Mouse (Mus musculus) layer of hippocampus, adult 6 months (tissue): ENCODE results near the gene Vmn1r122. TPM values are rescaled to one million over a fixed set of nuclear protein-coding genes. Genes with fewer than 3 reads are reported as not detected.

Source experiments
- long read RNA-seq, 2 experiments: library from polyadenylated mRNA; unstranded; transcript quantifications; one replicate each; pipeline ENCODE4 v2.0.0; 2019 to 2020
- polyA plus RNA-seq: library from polyadenylated mRNA; unstranded; fragments of <200 nt; fragmentation: Nextera tagmentation; gene quantifications from 2 replicates; pipeline ENCODE4 v1.2.3, GENCODE M21; 2021

The Vmn1r122 gene
- polyA plus RNA-seq = not detected in 2 replicates
- long read RNA-seq, experiment 1 = 0 reads
- long read RNA-seq, experiment 2 = 0 reads

DNA sequence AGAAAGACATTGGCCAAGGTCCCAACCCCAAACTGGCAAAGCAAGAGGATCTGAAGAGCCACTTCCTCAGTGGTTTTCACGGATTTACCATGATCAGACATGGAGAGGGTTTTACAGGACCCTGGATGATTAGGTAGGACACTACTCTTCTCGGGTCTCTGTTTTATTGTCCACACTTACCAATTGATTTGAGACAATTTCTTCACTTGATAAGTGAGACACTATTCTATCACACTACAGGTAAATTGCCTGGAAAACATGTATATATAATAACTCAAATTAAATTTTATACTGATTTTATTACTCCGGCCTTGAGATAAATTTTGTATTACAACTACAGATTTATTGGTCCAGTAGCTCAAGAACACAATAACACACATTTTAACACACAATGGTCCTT lies at the start of gene Vmn1r122:
Gene Vmn1r122 (minus strand): TSS at position 101 of the 400 bp plus-strand sequence.

DNA sequence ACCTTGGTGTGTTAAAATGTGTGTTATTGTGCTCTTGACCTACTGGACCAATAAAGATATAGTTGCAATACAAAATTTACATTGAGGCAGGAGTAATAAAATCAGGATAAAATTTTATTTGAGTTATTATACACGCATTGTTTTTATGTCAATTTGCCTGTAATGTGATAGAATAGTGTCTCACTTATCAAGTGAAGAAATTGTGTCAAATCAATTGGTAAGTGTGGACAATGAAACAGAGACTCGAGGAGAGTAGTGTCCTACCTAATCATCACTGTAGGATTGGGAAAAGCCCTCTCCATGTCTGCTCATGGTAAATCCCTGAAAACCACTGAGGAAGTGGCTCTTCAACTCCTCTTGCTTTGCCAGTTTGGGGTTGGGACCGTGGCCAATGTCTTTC lies 28.0 kb upstream of the Vmn1r122 start, which contains the start of gene Vmn1r123:
Gene Vmn1r123 (plus strand): TSS at position 301 of the 400 bp plus-strand sequence.

DNA sequence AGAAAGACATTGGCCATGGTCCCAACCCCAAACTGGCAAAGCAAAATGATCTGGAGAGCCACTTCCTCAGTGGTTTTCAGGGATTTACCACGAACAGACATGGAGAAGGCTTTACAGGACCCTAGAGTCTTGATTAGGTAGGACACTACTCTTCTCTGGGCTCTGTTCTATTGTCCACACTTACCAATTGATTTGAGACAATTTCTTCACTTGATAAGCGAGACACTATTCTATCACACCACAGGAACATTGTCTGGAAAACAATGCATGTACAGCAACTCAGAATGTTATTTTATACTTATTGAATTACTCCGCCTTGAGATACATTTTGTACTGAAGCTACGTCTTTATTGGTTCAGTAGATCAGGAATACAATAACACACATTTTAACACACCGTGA lies 35.5 kb downstream of the Vmn1r122 start, which contains the start of gene Vmn1r121:
Gene Vmn1r121 (minus strand): TSS at position 101 of the 400 bp plus-strand sequence.

Other genes starting within 250 kb of the Vmn1r122 start
- not detected in 2 replicates for gene Vmn1r118, start 221.8 kb downstream of the Vmn1r122 start, polyA plus RNA-seq
- not detected in 2 replicates for gene Vmn1r119, start 121.7 kb downstream of the Vmn1r122 start, polyA plus RNA-seq
- gene Vmn1r120, start 80.3 kb downstream of the Vmn1r122 start, polyA plus RNA-seq = not detected in 2 replicates
- not detected in 2 replicates for gene Vmn1r121, start 35.6 kb downstream of the Vmn1r122 start, polyA plus RNA-seq
- gene Vmn1r123, start 28.1 kb upstream of the Vmn1r122 start, polyA plus RNA-seq = not detected in 2 replicates
- gene Gm5157, start 56.3 kb upstream of the Vmn1r122 start, polyA plus RNA-seq = not detected in 2 replicates
- not detected in 2 replicates for gene Vmn1r124, start 126.5 kb upstream of the Vmn1r122 start, polyA plus RNA-seq
- not detected in 2 replicates for gene Vmn1r125, start 138.1 kb upstream of the Vmn1r122 start, polyA plus RNA-seq
- gene Vmn1r126, start 167.3 kb upstream of the Vmn1r122 start, polyA plus RNA-seq = not detected in 2 replicates
- gene Vmn1r127, start 185.7 kb upstream of the Vmn1r122 start, polyA plus RNA-seq = not detected in 2 replicates
- gene Vmn1r128, start 215.2 kb upstream of the Vmn1r122 start, polyA plus RNA-seq = not detected in 2 replicates
- not detected in 2 replicates for gene Vmn1r129, start 227.2 kb upstream of the Vmn1r122 start, polyA plus RNA-seq